Mouse (Mus musculus) 416B (cell line): ENCODE results near the gene Myrf.

Experiments used
- DNase-seq: peaks from one replicate; pipeline ENCODE4 v3.0.0; 2011; ENCODE audit warnings: low read depth

Myrf gene

DNA sequence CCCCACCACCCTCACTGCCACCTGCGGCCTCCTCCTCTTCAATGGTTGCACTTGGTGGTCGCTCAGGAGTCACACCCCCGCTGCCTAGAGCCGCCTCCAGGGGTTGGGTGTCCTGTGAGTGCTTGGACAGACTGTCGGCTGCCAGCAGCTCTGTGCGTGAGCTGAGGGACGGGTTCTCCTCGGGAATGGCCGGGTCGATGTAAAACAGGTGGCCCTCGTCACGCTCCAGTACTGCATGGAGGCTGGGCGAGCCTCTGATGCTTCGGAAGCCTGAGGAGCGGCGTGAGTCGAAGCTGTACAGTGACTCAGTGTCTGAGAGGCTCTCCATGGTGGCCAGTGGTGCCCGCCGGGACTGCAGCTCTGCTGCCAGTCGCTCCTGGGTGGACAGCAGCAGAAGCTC, 7.6 kb upstream of the Myrf start:
- DNase-seq: no peak

DNA sequence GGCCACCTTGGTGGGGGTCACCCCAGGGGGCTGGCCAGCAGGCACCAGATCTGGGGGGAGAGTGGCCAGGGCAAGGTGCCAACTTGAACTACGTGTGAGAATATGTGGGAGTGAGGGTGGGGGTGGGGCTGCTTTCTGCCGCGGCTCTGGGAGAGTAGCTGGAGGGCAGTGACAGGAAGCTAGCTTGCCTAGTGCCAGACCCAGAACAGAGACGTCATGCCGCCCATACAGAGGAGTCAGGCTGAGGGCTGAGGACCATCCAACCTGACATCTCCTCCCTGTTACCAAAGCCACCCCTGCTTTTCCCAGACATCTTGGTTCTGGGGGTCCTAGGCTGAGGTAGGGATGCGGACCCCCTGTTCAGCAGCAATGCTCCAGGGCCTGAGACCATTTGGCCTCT, 6.6 kb upstream of the Myrf start:
- no peak for DNase-seq

DNA sequence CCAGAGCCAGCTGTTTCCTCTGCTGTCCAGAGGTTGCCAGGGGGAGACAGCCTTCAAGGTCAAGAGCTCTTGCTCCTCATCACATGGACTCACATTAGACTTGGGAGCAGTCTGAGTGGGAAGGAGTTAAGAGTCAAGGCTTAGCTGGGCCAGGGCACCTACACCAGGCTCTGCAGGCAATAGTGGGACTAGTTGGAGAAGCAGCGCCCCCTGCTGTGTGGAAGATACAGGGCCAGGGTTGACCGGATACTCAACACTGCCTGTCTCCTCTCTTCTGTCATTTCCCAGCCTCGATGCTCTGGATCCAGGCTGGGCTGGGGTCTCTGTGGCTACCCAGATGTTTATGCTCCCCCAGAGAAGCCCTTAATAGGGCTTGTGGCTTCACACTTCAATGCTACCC, 3.6 kb upstream of the Myrf start:
- DNase-seq: peak; percentile 58

DNA sequence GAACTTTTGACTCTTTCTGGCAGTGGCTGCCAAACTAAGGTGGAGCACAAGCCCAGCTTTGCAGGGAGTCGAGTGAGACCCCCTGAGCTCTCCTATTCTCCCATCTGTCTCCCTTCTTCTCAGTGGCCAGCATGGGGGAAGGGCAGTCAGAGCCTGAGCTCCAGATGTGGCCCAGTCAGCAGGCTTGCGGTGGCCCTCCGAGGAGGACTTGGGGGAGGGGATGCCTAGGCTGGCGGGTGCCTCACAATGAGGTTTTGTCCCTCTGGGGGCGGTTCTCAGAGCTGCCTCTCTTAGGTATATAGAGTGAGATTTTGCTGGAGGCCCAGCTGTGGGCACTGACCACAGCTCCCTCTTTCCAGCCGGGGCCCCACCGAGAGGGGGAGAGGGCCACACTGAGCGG, 2.4 kb upstream of the Myrf start:
- no peak for DNase-seq

DNA sequence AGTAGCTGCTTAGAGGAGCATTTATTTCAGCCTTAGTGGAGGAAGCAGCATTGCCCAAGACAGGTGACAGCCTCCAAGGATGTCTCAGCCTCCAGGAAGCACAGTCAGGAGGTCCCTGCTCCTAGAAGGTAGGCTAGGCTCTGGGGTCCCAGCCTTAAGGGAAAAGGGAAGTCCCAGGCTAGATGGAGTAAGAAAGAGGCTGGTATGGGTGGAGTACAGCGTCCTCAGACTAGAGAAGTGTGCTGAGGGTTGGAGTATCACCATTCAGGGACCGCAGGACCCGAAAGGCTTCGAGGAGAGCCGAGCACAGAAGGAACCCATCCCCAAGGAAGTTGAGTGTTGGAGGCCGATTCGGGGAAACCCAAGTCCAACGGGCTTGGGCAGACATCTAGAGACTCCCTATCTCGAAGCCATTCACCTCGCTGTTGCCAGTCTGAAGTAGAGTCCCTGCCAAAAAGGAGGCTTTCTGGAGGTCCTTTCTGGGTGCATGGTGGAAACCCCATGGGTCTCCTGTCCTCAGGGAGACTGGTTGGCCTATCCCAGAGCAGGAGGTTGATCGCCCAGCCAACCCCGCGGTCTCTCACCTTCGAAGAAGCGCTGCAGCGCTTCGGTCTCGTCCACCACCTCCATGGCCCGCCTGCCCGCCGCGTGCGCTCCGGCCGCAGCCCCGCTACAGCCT, 434 bp downstream of the Myrf start:
- no peak for DNase-seq

DNA sequence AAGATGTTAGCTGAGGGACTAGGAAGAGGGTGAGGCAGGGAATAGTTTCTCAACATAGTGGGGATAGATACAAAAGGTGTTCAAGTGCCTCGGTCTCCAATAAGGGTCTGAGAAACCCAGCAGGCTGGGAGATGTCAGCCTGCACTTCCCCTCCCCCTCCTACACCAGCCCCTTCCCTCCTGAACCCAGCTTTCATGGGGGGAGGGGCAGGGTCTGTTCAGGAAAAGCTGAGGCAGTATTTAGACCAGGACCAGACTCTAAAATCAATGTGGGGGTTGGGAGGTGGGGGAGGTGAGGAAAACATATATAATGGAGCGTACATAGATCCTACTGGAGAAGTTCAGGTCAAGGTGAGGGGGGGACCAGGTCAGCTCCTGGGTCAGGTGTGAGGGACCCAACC, 1.1 kb downstream of the Myrf start:
- no peak for DNase-seq

DNA sequence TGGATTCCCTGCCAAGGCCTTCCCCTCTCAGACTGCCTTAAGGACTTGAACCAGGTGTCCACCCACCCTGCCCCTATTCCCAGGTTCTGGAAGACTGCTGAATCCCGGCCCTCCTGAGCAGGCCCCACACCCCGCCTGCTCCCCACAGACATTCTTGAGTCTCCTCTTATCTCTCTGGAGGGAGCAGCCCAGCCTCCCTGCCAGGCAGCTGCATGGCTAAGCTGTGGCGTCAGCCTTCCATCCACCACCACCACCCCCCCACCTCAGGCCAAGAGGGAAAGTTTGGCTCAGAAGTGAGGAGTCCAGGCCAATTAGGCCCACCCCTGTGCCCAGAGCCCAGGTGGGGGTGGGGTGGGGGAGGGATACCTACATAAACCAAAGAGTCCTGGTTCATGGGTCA, 2.1 kb downstream of the Myrf start:
- DNase-seq: no peak

DNA sequence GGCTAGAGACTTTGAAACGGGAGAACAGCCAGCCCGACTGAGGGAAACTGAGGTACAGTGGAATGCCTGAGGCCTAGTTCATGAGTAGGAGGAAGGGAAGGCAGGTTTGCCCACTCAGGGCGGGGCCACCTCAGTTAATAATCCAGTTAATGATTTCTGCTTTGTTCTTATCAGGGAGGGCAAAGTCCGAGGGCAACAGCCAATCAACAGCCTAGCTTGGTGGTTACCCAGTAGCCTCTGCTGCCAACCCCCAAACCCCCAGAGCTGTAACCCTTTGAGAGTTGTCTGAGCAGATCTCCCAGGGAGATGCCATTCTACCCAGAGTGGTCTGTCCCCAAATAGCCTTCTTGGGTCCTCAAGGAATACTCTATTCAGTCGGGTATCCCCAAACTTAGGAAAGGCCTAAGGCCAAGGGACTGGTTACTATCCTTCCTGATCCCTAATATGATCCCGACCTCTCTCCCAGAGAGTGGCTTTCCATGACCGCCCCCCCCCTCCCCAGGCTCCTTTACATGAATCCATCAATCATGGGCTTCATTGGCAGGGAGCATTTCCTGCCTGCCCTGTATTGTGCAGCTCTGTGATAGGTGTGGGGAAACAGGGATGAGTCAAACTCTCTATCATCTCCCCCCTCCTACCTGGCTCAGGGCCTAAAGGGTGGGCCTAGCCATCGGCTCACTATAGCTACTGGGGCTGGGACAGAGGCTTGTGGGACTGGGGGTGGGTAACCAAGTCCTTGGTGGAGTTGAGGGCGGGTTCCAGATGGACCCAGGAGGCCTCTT, 4.6 kb downstream of the Myrf start:
- no peak for DNase-seq

DNA sequence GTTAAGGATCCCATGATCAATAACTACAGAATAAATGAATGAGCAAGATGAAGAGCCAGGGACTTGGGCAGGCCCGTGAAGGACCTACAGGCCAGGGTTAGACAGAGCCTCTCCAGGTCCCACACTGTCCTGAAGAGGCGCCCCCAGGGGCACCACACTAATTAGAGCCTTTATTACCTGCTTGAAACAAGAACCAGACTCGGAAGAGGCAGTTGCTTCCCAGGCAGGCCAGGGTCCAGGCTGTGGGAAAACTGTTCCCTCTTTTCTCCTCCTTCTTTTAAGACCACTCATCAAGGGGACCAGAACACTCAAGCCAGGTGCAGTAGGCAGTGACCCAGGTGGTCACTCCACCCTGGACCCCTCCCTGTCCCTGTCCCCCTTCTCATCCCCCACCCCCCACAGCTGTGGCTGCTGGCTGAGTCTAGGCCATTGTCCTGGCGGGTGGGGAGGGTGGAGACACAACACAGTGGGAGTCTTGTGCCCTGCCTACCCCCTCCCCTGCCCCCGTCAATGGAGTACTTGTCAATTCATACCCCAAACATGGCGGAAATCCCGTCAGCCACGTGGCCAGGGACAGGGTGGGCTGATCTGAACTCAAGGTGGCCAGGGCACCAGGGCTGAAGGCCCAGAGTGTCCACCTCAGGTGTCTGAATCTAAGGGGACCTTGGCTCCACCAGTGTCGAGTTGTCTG, 8.1 kb downstream of the Myrf start:
- no peak for DNase-seq

DNA sequence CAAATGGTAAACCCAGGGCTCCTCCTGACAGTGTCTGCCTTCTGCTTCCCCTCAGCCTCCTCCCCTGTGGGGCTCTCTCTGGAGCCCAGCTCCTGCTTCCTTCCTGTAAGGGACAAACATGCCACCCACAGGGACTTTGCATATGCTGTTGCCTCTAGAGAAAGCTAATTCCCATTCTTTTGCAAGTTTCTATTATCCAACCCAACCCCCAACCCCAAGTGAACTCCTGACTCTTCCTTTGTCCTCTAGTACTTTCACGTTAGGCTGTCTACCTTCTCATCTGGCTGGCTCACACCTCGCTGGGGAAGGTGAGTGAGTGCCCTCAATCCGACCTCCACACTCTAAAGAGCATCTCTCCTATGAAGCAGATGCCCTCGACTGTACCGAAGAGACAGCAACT, 8.7 kb downstream of the Myrf start:
- DNase-seq: no peak

DNA sequence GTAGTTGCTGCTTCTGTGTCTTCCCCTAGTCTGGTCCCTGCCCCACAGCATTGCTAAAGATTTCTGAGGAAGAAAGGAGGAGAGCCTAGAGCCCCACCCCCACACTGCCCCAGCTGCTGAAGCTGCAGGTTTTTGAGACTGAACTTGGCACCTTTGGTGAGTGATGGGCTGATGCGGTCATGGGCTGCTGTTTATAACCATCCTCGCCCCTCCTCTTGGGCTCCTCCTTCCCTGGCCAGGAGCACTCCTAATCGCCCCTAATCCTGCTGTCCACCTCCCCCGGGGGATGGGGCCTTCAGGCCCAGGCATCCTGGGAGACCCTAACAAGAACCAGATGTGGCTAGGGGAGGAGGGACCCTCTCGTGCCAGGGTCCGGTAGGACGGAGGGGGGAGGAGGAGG, 9.5 kb downstream of the Myrf start:
- no peak for DNase-seq

DNA sequence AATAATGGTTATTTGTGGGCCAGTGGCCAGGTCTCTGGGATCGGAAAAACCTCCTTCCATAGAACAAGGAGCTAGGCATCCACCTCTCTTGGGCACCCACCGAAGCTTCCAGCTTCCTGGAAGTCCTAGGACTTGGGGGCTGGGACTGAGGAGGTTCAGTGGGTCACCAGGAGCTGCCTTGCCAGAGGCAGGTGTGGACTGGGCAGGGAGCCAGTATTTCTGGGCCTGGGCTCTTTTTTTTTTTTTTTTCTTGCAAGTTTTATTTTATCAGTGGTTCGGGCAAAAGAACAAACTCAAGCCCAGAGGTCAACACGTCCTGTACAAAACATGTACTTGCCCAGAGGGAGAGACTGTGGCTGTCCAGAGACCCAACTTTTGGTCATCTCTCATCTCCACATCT, 14.8 kb downstream of the Myrf start:
- DNase-seq: no peak

DNA sequence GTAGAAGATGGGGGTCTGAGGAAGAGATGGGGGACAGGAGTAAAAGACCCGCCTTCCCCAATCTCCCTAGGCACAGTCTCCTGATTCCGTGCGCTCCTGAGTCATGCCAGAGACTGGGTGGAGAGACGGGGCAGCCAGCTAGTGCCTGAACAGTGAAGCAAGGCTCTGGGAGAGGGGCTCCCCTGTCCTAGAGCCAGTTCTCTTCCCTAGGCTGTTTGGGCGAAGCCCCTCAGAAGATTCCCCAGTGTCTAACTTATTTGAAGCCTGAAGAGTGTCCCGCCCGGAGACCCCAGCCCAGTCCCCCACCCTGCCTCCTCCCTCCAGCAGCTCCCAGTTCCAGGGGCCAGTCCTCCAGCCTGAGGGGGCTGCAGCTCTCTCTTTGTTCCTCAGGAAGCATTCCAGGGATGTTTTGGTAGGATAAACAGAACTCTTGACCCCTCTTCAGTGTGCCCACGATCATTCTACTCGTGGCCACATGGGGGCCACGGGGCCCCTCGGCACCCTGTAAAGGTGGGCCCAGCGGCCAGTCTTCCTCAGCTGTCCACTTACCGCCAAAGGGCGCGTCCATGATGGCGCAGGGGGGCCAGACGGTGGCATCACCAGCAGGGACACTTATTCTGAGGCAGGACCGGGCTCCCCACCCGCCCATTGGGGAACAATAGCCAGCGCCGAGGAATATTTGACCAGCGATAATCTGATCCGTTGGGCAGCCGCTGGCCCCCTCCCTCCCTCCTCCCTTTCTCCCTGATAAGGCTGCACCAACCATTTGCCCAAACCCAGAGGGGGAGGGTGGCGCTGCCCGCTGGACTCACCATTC, 15.7 kb downstream of the Myrf start:
- DNase-seq: no peak

DNA sequence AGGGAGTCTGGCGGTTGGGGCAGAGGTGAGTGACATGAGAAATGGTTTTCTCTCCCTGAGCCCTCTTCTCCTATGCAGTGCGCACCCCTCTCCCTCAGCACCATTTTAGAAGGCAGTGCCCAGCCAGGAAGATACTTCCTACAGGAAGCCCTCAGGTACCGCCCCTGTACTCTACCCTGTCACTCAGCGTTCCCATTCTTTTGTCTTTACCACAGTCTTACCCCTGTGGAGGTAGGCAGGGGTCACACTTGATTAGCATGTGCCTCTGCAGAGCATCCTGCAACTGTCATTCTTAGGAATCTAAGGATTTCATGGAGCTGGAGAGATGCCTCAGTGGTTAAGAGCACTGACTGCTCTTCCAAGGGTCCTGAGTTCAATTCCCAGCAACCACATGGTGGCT, 17.0 kb downstream of the Myrf start:
- no peak for DNase-seq

DNA sequence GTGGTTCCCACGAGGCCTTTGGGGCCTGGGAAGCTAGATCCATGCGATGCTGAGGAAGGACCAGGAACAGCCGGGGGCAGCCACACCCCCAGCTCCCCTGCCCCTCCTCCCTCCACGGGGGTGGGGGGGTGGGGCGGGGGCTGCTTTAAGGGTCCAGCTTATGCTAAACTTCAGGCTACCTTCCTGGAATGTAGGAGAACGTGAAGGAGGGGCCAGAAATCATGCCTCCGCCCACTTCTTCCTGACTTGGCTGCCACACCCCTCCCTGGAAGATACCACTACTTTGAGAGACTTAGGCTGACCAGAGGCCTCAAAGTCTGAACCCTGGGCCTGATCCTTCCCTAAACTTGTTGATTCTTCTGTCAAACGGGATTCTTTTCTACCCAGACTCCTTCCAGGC, 17.9 kb downstream of the Myrf start:
- DNase-seq: peak; percentile 20

DNA sequence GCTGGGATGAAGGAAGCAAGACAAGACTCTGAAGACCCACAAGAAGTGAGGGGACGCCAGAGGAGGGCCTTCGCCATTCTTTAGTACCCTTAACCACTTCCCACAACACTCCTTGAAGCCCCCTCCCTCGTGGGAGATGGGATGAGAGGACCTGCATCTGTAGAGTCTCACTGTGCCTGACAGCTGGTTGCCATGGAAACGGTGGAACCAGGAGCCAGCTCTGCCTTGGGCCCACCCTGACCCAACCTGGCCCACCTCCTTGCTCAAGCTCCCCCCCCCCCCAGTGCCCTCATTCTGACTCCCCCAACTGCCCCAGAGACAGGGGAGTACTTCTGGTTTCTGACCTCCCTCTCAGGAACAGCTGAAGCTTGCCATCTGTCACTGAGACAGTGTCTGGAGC, 19.0 kb downstream of the Myrf start:
- no peak for DNase-seq

DNA sequence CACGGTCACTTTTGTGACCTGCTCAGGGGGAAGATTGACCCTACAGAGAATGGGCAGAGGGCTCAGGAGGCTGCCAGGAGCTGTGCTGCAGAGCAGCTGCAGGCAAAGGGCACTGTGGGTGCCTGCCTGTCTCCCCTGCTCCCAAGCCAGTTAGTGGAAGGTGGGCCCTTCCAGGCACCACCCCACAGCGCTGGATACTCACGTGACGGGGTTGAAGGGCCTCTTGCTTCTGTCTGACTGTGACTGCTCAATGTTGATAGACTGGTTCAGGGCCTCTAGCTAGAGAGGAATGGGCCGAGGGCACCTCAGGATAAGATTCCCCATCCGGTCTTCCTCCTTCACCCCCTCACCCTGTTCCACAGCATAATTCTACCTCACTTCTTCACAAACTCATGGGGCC, 21.0 kb downstream of the Myrf start:
- DNase-seq: no peak

DNA sequence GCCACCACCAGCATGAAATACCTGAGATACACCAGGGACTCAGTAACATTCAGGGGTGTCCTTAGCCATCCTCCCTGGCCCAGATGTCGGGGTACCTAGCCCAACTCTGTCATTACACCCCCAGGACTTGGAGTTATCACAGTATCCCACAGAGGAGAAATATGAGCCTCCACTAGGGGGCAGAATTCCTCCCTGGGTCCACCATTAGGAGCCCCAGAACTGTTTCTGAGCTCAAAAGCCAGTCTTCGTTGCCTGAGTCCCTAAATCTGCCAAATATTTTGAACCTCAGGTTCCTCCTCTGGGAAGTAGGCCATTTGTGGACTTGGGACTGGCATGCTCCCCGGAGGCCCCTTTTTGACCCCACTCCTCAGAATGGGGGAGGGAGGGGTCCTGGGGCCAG, 21.4 kb downstream of the Myrf start:
- peak; percentile 51 for DNase-seq

DNA sequence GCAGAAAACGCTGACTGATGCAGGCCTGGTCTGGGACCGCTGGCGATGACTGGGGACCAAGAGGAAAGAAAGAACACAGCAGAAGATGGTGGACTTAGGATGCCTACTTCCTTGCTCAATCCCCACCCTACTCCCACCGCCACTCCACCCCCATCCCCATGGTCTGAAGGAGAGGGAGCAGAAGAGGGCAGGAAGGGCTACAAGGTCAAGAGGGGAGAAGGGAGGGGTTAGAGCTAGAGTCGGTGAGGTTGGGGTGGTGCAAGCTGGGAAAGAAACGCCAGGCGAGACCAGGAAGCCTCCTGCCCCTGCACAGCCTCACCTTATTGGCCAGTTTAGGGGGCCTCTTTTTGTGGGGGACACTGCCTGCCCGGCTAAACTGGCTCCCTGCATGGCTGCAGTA, 24.4 kb downstream of the Myrf start:
- DNase-seq: no peak

DNA sequence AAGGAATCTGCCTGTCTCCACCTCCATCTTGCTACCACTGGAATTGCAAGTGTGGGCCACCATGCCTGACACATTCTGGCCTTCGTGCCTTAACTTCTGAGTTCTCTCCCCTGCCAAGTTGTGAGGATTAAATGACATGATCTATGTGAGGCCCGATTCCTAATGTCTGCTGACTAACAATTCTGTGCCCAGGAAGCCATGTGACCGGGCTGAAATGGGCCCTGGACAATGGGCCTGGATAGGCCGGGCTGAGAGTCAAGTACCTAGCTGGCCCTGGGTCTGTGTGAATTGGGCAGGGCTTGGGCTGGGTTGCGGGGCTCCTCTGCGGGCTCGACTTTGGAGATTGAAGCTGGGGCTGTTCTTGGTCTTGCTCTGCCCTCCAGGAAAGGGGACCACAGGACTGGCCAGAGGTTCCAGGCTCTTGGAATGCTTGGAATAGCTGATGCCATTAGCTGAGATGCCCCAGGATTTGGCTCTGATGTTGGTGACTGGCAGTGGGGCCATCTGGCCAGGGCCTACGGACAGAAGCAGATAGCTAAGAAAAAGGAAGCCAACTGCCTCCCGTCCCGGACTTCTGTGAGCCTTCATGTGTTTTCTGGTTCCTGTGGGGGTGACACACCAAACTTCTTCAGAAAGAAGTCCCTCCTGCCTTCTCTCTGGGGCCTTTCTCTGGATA, 26.6 kb downstream of the Myrf start:
- no peak for DNase-seq

DNA sequence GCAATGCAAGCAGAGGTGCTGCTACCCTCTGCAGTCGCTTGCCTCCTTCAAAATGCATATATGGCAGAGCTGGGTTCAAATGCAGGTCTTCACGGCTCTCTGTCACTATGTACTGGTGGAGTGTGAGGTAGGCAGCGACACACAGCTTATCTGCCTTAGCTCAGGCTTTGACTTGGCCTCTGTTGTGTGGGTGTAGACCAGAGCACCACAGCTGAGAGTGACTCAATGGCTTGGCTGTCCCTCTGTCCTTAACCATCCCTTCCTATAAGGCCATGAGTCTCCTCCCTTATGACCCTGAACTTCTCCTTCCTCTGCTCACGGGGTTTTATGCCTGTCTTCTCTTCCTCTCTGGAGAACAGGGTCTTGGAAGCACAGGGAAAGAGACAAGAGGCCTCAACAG, 29.7 kb downstream of the Myrf start:
- peak; percentile 14 for DNase-seq

DNA sequence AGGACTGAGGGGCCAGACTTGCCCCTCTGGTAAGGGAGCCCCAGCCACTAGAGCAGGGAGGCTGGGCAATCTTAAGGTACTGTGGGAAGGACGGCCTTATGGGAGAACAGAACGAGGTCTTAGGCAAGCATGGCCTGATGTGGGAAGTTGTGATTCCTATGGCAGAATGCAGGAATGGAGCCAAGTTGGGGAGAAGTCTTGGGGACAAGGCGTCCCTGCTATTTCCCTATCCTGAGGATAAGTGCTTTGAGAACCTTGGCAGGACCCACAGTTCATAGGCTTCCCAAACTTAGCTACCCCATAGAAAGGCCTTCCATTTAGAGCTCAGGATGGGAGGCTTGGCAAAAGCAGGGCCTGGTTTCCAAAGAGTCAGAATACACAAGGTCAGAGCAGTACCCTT, 31.7 kb downstream of the Myrf start:
- no peak for DNase-seq
